Mouse (Mus musculus) small intestine, adult 2 months (tissue): Measurements from ENCODE around the gene Dnah7a.

Experiments
- CTCF ChIP-seq: fragments of 200-500 bp; IDR thresholded peaks from 2 replicates; pipeline ENCODE4 v1.5.1; 2012; ENCODE audit warnings: low read depth, mild to moderate bottlenecking, control low read depth, inconsistent platforms, low read length, moderate library complexity, mixed read lengths; ENCODE audit not compliant: insufficient replicate concordance, insufficient read length; ENCODE audit errors: extremely low read depth
- POLR2A ChIP-seq: fragments of 200-500 bp; IDR thresholded peaks from 2 replicates; pipeline ENCODE4 v1.6.1; 2012; ENCODE audit warnings: low read depth, mild to moderate bottlenecking, control low read depth, inconsistent platforms, low read length, moderate library complexity

GRCm38 (mm10) chr1:53706431-53707361 lies at the start of gene Dnah7a:
- no peak for TF ChIP-seq CTCF
- no peak for TF ChIP-seq POLR2A
